Mouse (Mus musculus) neural tube, embryonic 15.5 days (tissue): ENCODE data around the gene Ms4a6c. TPM values are rescaled to one million over a fixed set of nuclear protein-coding genes. Genes with fewer than 3 reads are reported as not detected.
"Not testable (repeated sequence)": the region's sequence is repeated elsewhere in the genome, so short reads cannot be mapped to it uniquely, and the experiment has no call there.

ENCODE experiments used
- ATAC-seq: fragments of 200-750 bp; cut with Nextera tagmentation; 2 replicates; pipeline ENCODE4 v1.8.0; 2017; ENCODE audit warnings: mild to moderate bottlenecking, moderate TSS enrichment, moderate library complexity; ENCODE audit not compliant: low FRiP score
- H3K27ac ChIP-seq: fragments of 300-500 bp; sonication (generic); replicated peaks from 2 replicates; pipeline ENCODE4 v1.5.1; 2015; ENCODE audit warnings: mild to moderate bottlenecking, inconsistent platforms
- H3K27me3 ChIP-seq: fragments of 300-500 bp; sonication (generic); replicated peaks from 2 replicates; pipeline ENCODE4 v1.6.1; 2015; ENCODE audit warnings: inconsistent platforms
- H3K36me3 ChIP-seq: fragments of 300-500 bp; sonication (generic); 2 replicates; pipeline ENCODE4 v1.6.1; 2015; ENCODE audit warnings: inconsistent platforms
- H3K4me1 ChIP-seq: fragments of 300-500 bp; sonication (generic); 2 replicates; pipeline ENCODE4 v1.6.1; 2015; ENCODE audit warnings: inconsistent platforms
- H3K4me2 ChIP-seq: fragments of 300-500 bp; sonication (generic); 2 replicates; pipeline ENCODE4 v1.6.1; 2015; ENCODE audit warnings: inconsistent platforms, mild to moderate bottlenecking, moderate library complexity
- H3K4me3 ChIP-seq: fragments of 300-500 bp; sonication (generic); replicated peaks from 2 replicates; pipeline ENCODE4 v1.5.1; 2015; ENCODE audit warnings: mild to moderate bottlenecking, inconsistent platforms
- H3K9ac ChIP-seq: fragments of 300-500 bp; sonication (generic); replicated peaks from 2 replicates; pipeline ENCODE4 v1.6.1; 2015; ENCODE audit warnings: mild to moderate bottlenecking, inconsistent platforms
- H3K9me3 ChIP-seq: fragments of 300-500 bp; sonication (generic); replicated peaks from 2 replicates; pipeline ENCODE4 v1.6.1; 2016; ENCODE audit warnings: inconsistent platforms
- WGBS: fragments of 180-500 bp; shearing (Covaris S2); methylation state at CpG from one replicate; pipeline ENCODE4 v1.1.7; 2015; ENCODE audit warnings: mixed read lengths; 5-methylcytosine and 5-hydroxymethylcytosine counted together
- polyA plus RNA-seq: library from polyadenylated mRNA; unstranded; fragments of >200 nt; fragmentation: Nextera tagmentation; extraction: Ambion mirVana; gene quantifications from 2 replicates; pipeline ENCODE4 v1.2.1, GENCODE M21; 2015

Gene Ms4a6c
- 3.1 and 5.1 TPM in 2 replicates for polyA plus RNA-seq

DNA sequence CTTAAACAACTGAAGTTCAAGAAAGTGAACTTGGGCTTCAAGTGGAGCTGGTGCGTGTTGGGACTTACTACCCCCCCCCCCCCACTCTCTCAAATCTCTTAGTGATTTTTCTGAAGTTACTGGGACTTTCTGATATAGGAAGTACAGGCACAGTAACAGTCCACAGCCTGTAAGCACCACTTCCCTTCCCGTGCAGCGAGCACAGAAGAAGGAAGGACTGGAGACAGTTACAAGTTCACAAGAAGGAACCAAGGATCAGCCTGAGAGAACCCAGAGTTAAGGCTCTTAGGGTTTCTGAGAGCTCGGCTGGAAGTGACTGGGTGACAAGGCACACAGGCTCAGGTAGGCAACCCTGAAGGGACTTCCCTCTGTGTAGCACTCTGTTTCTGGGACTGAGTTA lies at the start of gene Ms4a6c:
Ms4a6c (plus strand) TSS at position 152 of the 400 bp plus-strand sequence.
- not testable (repeated sequence) for H3K4me1 ChIP-seq, H3K27ac ChIP-seq, H3K9ac ChIP-seq, H3K4me2 ChIP-seq, H3K9me3 ChIP-seq, H3K4me3 ChIP-seq, H3K27me3 ChIP-seq, H3K36me3 ChIP-seq, ATAC-seq
- WGBS: 89% methylated on average over 4 of the region's 4 CpGs

DNA sequence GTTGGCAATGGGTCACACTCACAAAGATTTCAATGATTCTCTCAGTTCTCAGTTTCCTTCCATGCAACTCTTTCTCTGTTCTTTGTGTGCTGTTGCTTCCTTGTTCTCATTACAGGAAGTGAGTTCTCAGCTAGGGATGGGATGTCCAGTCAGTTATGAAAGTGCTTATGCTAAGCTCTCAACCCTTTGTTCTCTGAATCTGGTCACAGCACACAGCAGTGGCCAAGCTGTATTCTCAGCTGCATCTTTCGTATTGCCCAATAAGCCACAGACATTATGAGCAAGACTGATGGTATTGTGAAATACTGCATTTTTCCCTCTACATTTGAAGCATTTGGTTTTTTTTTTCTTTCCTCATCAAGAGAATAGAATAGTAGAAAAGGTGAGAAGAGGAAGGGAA lies 38.0 kb upstream of the Ms4a6c start:
- not testable (repeated sequence) for H3K36me3 ChIP-seq, H3K9me3 ChIP-seq, H3K4me2 ChIP-seq, H3K9ac ChIP-seq, ATAC-seq, H3K27me3 ChIP-seq, H3K27ac ChIP-seq, H3K4me3 ChIP-seq, H3K4me1 ChIP-seq
- 94% methylated on average over 1 of the region's 1 CpGs for WGBS

DNA sequence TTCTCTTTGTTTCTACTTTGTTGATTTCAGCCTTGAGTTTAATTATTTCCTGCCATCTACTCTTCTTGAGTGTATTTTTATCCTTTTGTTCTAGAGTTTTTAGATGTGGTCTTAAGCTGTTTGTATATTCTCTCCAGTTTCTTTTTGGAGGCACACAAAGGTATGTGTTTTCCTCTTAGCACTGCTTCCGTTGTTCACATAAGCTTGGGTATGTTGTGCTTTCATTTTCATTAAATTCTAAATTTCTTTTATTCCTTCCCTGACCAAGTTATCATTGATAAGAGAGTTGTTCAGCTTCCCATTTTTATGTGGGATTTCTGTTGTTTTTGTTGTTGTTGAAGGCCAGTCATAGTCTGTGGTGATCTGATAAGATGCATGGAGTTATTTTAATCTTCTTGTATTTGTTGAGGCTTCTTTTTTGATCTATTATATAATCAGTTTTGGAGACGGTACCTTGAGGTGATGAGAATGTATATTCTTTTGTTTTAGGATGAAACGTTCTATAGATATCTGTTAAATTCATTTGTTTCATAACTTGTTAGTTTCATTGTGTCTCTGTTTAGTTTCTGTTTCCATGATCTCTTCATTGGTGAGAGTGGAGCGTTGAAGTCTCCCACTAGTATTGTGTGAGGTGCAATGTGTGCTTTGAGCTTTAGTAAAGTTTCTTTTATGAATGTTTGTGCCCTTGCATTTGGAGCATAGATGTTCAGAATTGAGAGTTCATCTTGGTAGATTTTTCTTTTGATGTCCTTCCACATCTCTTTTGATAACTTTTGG lies 33.9 kb upstream of the Ms4a6c start:
- no peak overlapping the region for H3K4me2 ChIP-seq
- H3K27me3 ChIP-seq: no peaks in the 10 kb centered on the region
- no peaks in the 10 kb centered on the region for H3K4me1 ChIP-seq
- H3K4me3 ChIP-seq: no peak overlapping the region
- WGBS: 91% methylated on average over 4 of the region's 4 CpGs
- no peaks in the 10 kb centered on the region for H3K36me3 ChIP-seq
- no peak overlapping the region for H3K9ac ChIP-seq
- H3K9me3 ChIP-seq: no peaks in the 10 kb centered on the region
- no peak overlapping the region for H3K27ac ChIP-seq
- ATAC-seq: no peak

GRCm38 (mm10) chr19:11443338-11443737 lies 25.8 kb upstream of the Ms4a6c start, which contains the start of gene Ms4a4b:
Gene Ms4a4b (plus strand): TSS chr19:11443553.
- Histone ChIP-seq H3K4me3 (no peak within 1 kb of the TSS), H3K27me3 (no peaks in the 10 kb centered on the region), H3K27ac (no peak within 1 kb of the TSS), H3K36me3 (no peaks in the 10 kb centered on the region), H3K4me2 (no peak within 1 kb of the TSS), H3K4me1 (no peaks in the 10 kb centered on the region), H3K9me3 (no peaks in the 10 kb centered on the region), H3K9ac (no peak within 1 kb of the TSS)
- no peak for ATAC-seq

GRCm38 (mm10) chr19:11443964-11444363 lies 25.2 kb upstream of the Ms4a6c start:
- Histone ChIP-seq H3K4me3 (no peak overlapping the region), H3K9me3 (no peaks in the 10 kb centered on the region), H3K27me3 (no peaks in the 10 kb centered on the region), H3K27ac (no peak overlapping the region), H3K36me3 (no peaks in the 10 kb centered on the region), H3K4me2 (no peak overlapping the region), H3K9ac (no peak overlapping the region), H3K4me1 (no peaks in the 10 kb centered on the region)
- no peak for ATAC-seq
- WGBS: 86% methylated on average over 5 of the region's 5 CpGs

DNA sequence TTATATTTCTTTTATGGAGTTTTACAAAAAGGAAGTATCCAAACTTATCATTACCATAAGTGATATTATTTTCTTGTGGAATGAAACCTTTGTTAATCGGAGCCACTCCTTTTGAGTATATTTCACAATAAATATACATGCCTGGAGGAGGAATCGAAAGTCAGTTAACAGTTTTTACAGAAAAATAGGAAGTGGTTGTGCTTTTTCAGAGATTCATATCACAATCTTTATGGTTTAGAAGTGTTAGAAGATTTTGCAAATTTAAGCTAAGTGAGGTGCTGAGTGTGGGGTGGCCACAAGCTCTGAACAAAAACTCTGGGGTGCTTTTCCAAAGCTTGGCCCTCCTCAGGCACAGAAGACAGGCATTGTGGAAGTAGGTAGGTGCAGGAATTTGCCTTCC lies 21.9 kb upstream of the Ms4a6c start:
- H3K36me3 ChIP-seq: no peaks in the 10 kb centered on the region
- H3K4me1 ChIP-seq: no peaks in the 10 kb centered on the region
- H3K9ac ChIP-seq: no peak overlapping the region
- H3K27ac ChIP-seq: no peak overlapping the region
- H3K27me3 ChIP-seq: no peaks in the 10 kb centered on the region
- no peak for ATAC-seq
- H3K4me2 ChIP-seq: no peak overlapping the region
- no peaks in the 10 kb centered on the region for H3K9me3 ChIP-seq
- H3K4me3 ChIP-seq: no peak overlapping the region
- WGBS: 92% methylated on average over 2 of the region's 2 CpGs

GRCm38 (mm10) chr19:11459041-11459440 lies 10.1 kb upstream of the Ms4a6c start:
- H3K27ac ChIP-seq, H3K4me2 ChIP-seq, H3K36me3 ChIP-seq, H3K4me1 ChIP-seq, H3K27me3 ChIP-seq, H3K9ac ChIP-seq, H3K4me3 ChIP-seq, H3K9me3 ChIP-seq, ATAC-seq: not testable (repeated sequence)
- 92% methylated on average over 4 of the region's 4 CpGs for WGBS

DNA sequence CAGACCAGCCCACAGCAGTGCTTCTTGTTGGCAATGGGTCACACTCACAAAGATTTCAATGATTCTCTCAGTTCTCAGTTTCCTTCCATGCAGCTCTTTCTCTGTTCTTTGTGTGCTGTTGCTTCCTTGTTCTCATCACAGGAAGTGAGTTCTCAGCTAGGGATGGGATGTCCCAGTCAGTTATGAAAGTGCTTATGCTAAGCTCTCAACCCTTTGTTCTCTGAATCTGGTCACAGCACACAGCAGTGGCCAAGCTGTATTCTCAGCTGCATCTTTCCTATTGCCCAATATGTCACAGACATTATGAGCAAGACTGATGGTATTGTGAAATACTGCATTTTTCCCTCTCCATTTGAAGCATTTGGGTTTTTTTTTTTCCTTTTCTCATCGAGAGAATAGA lies 4.4 kb upstream of the Ms4a6c start:
- H3K4me2 ChIP-seq, H3K36me3 ChIP-seq, H3K9ac ChIP-seq, H3K4me3 ChIP-seq, ATAC-seq, H3K27ac ChIP-seq, H3K4me1 ChIP-seq, H3K9me3 ChIP-seq, H3K27me3 ChIP-seq: not testable (repeated sequence)
- 83% methylated on average over 1 of the region's 1 CpGs for WGBS

DNA sequence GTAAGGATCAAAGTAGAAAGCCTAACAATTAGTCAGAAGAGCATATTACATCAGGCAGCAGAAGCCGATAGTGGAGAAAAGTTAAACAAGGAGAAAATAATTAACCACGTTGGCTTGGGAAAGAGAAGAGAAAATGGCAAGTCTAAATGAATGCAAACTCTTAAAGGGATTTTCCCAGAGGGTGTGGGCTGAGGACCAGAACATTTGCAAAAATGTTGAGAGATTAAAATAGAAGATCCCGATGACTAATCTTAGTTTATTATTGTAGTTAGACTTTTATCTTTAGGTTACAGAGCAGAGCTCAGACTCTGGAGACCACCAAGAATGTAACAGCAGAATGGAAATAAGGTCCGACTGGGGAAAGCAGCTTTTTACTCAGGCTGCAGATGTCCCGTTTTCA lies 2.7 kb upstream of the Ms4a6c start:
- H3K4me3 ChIP-seq: no peak overlapping the region
- H3K4me2 ChIP-seq: no peak overlapping the region
- H3K27ac ChIP-seq: no peak overlapping the region
- no peaks in the 10 kb centered on the region for H3K27me3 ChIP-seq
- ATAC-seq: no peak
- H3K9ac ChIP-seq: no peak overlapping the region
- H3K36me3 ChIP-seq: no peaks in the 10 kb centered on the region
- H3K9me3 ChIP-seq: no peaks in the 10 kb centered on the region
- no peaks in the 10 kb centered on the region for H3K4me1 ChIP-seq
- WGBS: 85% methylated on average over 5 of the region's 5 CpGs

GRCm38 (mm10) chr19:11468361-11468760 lies 805 bp upstream of the Ms4a6c start:
- not testable (repeated sequence) for H3K27me3 ChIP-seq, H3K4me2 ChIP-seq, H3K27ac ChIP-seq, H3K36me3 ChIP-seq, H3K4me3 ChIP-seq, ATAC-seq, H3K9ac ChIP-seq, H3K9me3 ChIP-seq, H3K4me1 ChIP-seq
- WGBS: 63% methylated on average over 1 of the region's 1 CpGs

- no peak overlapping the region for H3K4me2 ChIP-seq
- H3K9me3 ChIP-seq: no peaks in the 10 kb centered on the region
- no peak overlapping the region for H3K27ac ChIP-seq
- H3K9ac ChIP-seq: no peak overlapping the region
- H3K4me3 ChIP-seq: no peak overlapping the region
- no peaks in the 10 kb centered on the region for H3K36me3 ChIP-seq
- WGBS: 88% methylated on average over 2 of the region's 2 CpGs
- ATAC-seq: no peak
- no peaks in the 10 kb centered on the region for H3K27me3 ChIP-seq
- no peaks in the 10 kb centered on the region for H3K4me1 ChIP-seq
Measured at GRCm38 (mm10) chr19:11479714-11480113, 10.5 kb downstream of the Ms4a6c start.

DNA sequence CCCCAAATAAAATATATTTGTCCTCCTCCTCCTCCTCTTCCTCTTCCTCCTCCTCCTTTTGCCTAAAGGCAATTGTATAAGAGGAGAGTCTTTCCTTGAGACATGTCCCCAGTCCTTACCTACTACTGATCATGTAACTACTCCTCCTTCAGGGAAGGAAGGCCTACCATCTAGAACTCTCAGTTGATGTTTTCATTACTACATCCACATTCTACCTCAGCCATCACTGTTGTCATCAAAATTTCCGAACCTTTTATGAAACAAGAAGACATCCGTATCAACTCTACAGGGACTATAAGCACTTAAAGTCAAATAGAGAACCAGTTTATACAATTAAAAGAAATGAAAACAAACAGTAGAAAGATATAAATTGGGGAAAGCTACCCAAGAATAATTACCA lies 13.5 kb downstream of the Ms4a6c start:
- H3K27ac ChIP-seq: no peak overlapping the region
- H3K9ac ChIP-seq: no peak overlapping the region
- H3K4me3 ChIP-seq: no peak overlapping the region
- H3K4me2 ChIP-seq: no peak overlapping the region
- 92% methylated on average over 2 of the region's 2 CpGs for WGBS
- H3K27me3 ChIP-seq: no peaks in the 10 kb centered on the region
- no peak for ATAC-seq
- no peaks in the 10 kb centered on the region for H3K9me3 ChIP-seq
- H3K4me1 ChIP-seq: no peaks in the 10 kb centered on the region
- H3K36me3 ChIP-seq: no peaks in the 10 kb centered on the region
